Mouse (Mus musculus) liver, embryonic 11.5 days (tissue): ENCODE measurements around the gene Dync1li2. TPM values are rescaled to one million over a fixed set of nuclear protein-coding genes. Genes with fewer than 3 reads are reported as not detected.

Source experiments
- ATAC-seq: fragments of 200-750 bp; cut with Nextera tagmentation; replicated peaks from 2 replicates; pipeline ENCODE4 v1.8.0; 2017; ENCODE audit warnings: moderate number of reproducible peaks, mild to moderate bottlenecking, moderate TSS enrichment, moderate library complexity; ENCODE audit not compliant: low FRiP score
- DNase-seq: peaks from one replicate; pipeline ENCODE4 v3.0.0-alpha.2; 2017; ENCODE audit warnings: low spot score
- H3K27ac ChIP-seq: fragments of 300-500 bp; sonication (generic); 2 replicates; pipeline ENCODE4 v1.5.1; 2014; ENCODE audit warnings: mild to moderate bottlenecking, low read depth, low read length, control low read depth
- H3K27me3 ChIP-seq: fragments of 300-500 bp; sonication (generic); replicated peaks from 2 replicates; pipeline ENCODE4 v1.6.1; 2014; ENCODE audit warnings: low read length, mixed read lengths; ENCODE audit not compliant: control insufficient read depth, insufficient read depth
- H3K36me3 ChIP-seq: fragments of 300-500 bp; sonication (generic); 2 replicates; pipeline ENCODE4 v1.6.1; 2014; ENCODE audit warnings: mild to moderate bottlenecking, low read length, moderate library complexity, mixed read lengths; ENCODE audit not compliant: control insufficient read depth, insufficient read depth
- H3K4me1 ChIP-seq: fragments of 300-500 bp; sonication (generic); replicated peaks from 2 replicates; pipeline ENCODE4 v1.6.1; 2014; ENCODE audit warnings: low read length, mixed read lengths; ENCODE audit not compliant: control insufficient read depth, insufficient read depth
- H3K4me2 ChIP-seq: fragments of 300-500 bp; sonication (generic); 2 replicates; pipeline ENCODE4 v1.6.1; 2014; ENCODE audit warnings: mild to moderate bottlenecking, control low read depth, moderate library complexity
- H3K4me3 ChIP-seq: fragments of 300-500 bp; sonication (generic); 2 replicates; pipeline ENCODE4 v1.5.1; 2014; ENCODE audit warnings: low read depth, low read length, control low read depth
- H3K9ac ChIP-seq: fragments of 300-500 bp; sonication (generic); 2 replicates; pipeline ENCODE4 v1.6.1; 2014; ENCODE audit warnings: low read depth, low read length, control low read depth
- H3K9me3 ChIP-seq: fragments of 300-500 bp; sonication (generic); 2 replicates; pipeline ENCODE4 v1.6.1; 2016; ENCODE audit warnings: low read length, inconsistent platforms, mixed read lengths; ENCODE audit not compliant: control insufficient read depth
- WGBS: fragments of 180-500 bp; shearing (Covaris S2); extraction: QIAGEN DNeasy Blood & Tissue Kit; methylation state at CpG from one replicate; pipeline ENCODE4 v1.1.7; 2014; 5-methylcytosine and 5-hydroxymethylcytosine counted together
- polyA plus RNA-seq: library from polyadenylated mRNA; unstranded; fragments of >200 nt; fragmentation: Nextera tagmentation; extraction: Ambion mirVana; gene quantifications from 2 replicates; pipeline ENCODE4 v1.2.1, GENCODE M21; 2014

The Dync1li2 gene
- polyA plus RNA-seq, 1 experiment from 2014 or later: 31.4 TPM

GRCm38 (mm10) chr8:104395703-104396357 lies 47.0 kb downstream of the Dync1li2 start, which contains the start of gene Cmtm4:
Gene Cmtm4, minus strand, starts transcription at chr8:104395807.
- Histone ChIP-seq H3K9me3 (no peaks in the 10 kb centered on the region), H3K4me2 (peak within 1 kb of the TSS; percentile 99), H3K9ac (peak within 1 kb of the TSS; percentile 75), H3K4me1 (peaks cover 7% of the 10 kb centered on the region; the same call in 1 of the 2 replicates), H3K27me3 (0 out of 2 replicates have a peak, but pooled peaks cover 4% of the 10 kb centered on the region), H3K36me3 (no peaks in the 10 kb centered on the region), H3K27ac (peak within 1 kb of the TSS; percentile 13; the same call in 1 of the 2 replicates), H3K4me3 (peak within 1 kb of the TSS; percentile 79)
- ATAC-seq: peak; percentile 83
- WGBS: 2% methylated on average over 42 of the region's 54 CpGs
- peak; percentile 53 for DNase-seq

- peak overlapping the region; percentile 13; the same call in 1 of the 2 replicates for H3K27ac ChIP-seq
- DNase-seq: peak; percentile 63
Observed at GRCm38 (mm10) chr8:104394801-104395702, 47.8 kb downstream of the Dync1li2 start.

GRCm38 (mm10) chr8:104393767-104394166 lies 49.1 kb downstream of the Dync1li2 start:
- Histone ChIP-seq H3K36me3 (no peaks in the 10 kb centered on the region), H3K4me1 (peaks cover 7% of the 10 kb centered on the region; the same call in 1 of the 2 replicates), H3K27me3 (0 out of 2 replicates have a peak, but pooled peaks cover 4% of the 10 kb centered on the region), H3K9ac (no peak overlapping the region), H3K9me3 (no peaks in the 10 kb centered on the region), H3K4me3 (no peak overlapping the region), H3K4me2 (peak overlapping the region; percentile 99; the same call in 1 of the 2 replicates), H3K27ac (no peak overlapping the region)
- ATAC-seq (no peak), DNase-seq (no peak)
- 85% methylated on average over 6 of the region's 6 CpGs for WGBS

More at GRCm38 (mm10) chr8:104394801-104395702, 47.8 kb downstream of the Dync1li2 start:
- no peaks in the 10 kb centered on the region for H3K36me3 ChIP-seq
- H3K9ac ChIP-seq: peak overlapping the region; percentile 75
- peak; percentile 63 for ATAC-seq
- H3K4me2 ChIP-seq: peak overlapping the region; percentile 99
- H3K9me3 ChIP-seq: no peaks in the 10 kb centered on the region
- H3K4me1 ChIP-seq: peaks cover 7% of the 10 kb centered on the region; the same call in 1 of the 2 replicates
- H3K27me3 ChIP-seq: 0 out of 2 replicates have a peak, but pooled peaks cover 4% of the 10 kb centered on the region
- WGBS: under 1% methylated on average over 74 of the region's 82 CpGs
- peak overlapping the region; percentile 79 for H3K4me3 ChIP-seq

GRCm38 (mm10) chr8:104393139-104393538 lies 49.7 kb downstream of the Dync1li2 start:
- Histone ChIP-seq H3K4me2 (no peak overlapping the region), H3K27ac (no peak overlapping the region), H3K27me3 (0 out of 2 replicates have a peak, but pooled peaks cover 4% of the 10 kb centered on the region), H3K36me3 (no peaks in the 10 kb centered on the region), H3K9me3 (no peaks in the 10 kb centered on the region), H3K9ac (no peak overlapping the region), H3K4me1 (peaks cover 7% of the 10 kb centered on the region; the same call in 1 of the 2 replicates), H3K4me3 (no peak overlapping the region)
- no peak for ATAC-seq
- WGBS: 93% methylated on average over 6 of the region's 7 CpGs
- DNase-seq: no peak

GRCm38 (mm10) chr8:104390245-104390644 lies 52.6 kb downstream of the Dync1li2 start:
- ATAC-seq (no peak), DNase-seq (no peak)
- Histone ChIP-seq H3K9ac (no peak overlapping the region), H3K4me3 (no peak overlapping the region), H3K4me2 (no peak overlapping the region), H3K9me3 (no peaks in the 10 kb centered on the region), H3K27ac (no peak overlapping the region), H3K4me1 (peaks cover 12% of the 10 kb centered on the region), H3K27me3 (0 out of 2 replicates have a peak, but pooled peaks cover 4% of the 10 kb centered on the region), H3K36me3 (no peaks in the 10 kb centered on the region)
- WGBS: 73% methylated on average over 8 of the region's 8 CpGs

GRCm38 (mm10) chr8:104387980-104388379 lies 54.9 kb downstream of the Dync1li2 start:
- 93% methylated on average over 2 of the region's 2 CpGs for WGBS
- Histone ChIP-seq H3K4me1 (peaks cover 5% of the 10 kb centered on the region), H3K27me3 (no peaks in the 10 kb centered on the region), H3K4me2 (no peak overlapping the region), H3K9me3 (no peaks in the 10 kb centered on the region), H3K36me3 (no peaks in the 10 kb centered on the region), H3K9ac (no peak overlapping the region), H3K27ac (no peak overlapping the region), H3K4me3 (no peak overlapping the region)
- DNase-seq: no peak
- ATAC-seq: no peak; the same call in 1 of the 2 replicates

GRCm38 (mm10) chr8:104387501-104387900 lies 55.3 kb downstream of the Dync1li2 start:
- no peaks in the 10 kb centered on the region for H3K27me3 ChIP-seq
- H3K36me3 ChIP-seq: no peaks in the 10 kb centered on the region
- H3K27ac ChIP-seq: no peak overlapping the region
- peaks cover 5% of the 10 kb centered on the region for H3K4me1 ChIP-seq
- no peak for DNase-seq
- 65% methylated on average over 7 of the region's 7 CpGs for WGBS
- no peaks in the 10 kb centered on the region for H3K9me3 ChIP-seq
- no peak overlapping the region for H3K9ac ChIP-seq
- H3K4me3 ChIP-seq: no peak overlapping the region
- no peak for ATAC-seq
- H3K4me2 ChIP-seq: no peak overlapping the region

- ATAC-seq (no peak), DNase-seq (no peak)
- WGBS: 43% methylated on average over 4 of the region's 4 CpGs
- Histone ChIP-seq H3K27me3 (no peaks in the 10 kb centered on the region), H3K9ac (no peak overlapping the region), H3K4me3 (no peak overlapping the region), H3K27ac (no peak overlapping the region), H3K4me1 (peaks cover 5% of the 10 kb centered on the region), H3K36me3 (no peaks in the 10 kb centered on the region), H3K9me3 (no peaks in the 10 kb centered on the region), H3K4me2 (no peak overlapping the region)
Observed at GRCm38 (mm10) chr8:104386693-104387092, 56.2 kb downstream of the Dync1li2 start.
